ENCODE assay signal across 8 mouse cellular contexts in the genomic region with DNA sequence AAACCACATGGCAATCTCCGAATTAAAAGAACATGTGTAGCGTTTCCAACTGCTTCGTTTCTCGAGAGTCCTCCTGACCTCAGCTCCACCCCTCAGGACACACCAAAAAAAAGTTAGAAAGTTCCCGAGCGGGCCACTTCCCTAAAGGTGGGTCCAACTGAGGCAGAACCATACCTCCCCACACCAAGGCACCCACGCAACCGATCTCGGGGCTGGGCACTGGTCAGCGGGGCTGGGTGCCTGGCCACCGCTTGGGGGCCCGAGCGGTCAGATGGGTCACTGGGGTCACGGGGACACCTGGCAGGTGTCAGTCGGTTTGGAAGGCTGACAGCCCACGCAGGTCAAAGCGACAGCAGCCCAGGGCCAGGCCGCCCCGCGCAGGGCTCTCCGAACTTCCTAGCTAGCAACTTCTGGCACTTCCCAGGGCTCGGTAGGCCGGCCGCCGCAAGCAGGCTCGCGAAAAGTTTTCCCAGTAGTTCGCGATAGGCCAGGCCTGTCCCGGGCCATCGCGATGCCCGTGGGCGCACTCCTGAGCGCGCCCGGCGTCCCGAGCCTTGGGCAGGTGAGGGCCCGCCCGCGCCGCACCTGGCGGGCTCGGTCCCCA. TPM values are rescaled to one million over a fixed set of nuclear protein-coding genes. Genes with fewer than 3 reads are reported as not detected.
DNase-seq lines count a peak whose midpoint lies in the region; ATAC-seq lines count a peak whose summit lies in the region.

No protein-coding gene starts in this region.

- H3K27me3 ChIP-seq in forebrain, embryonic 16.5 days (replicated peaks; ENCODE audit: control insufficient read depth, insufficient read depth, low read length) = no peaks in the 10 kb centered on the region
- H3K27me3 ChIP-seq in intestine, embryonic 15.5 days (replicated peaks) = no peaks in the 10 kb centered on the region

- peak overlapping the region; percentile 79 for H3K9ac ChIP-seq in forebrain, embryonic 16.5 days (replicated peaks; ENCODE audit: low read depth, low read length)
- peak overlapping the region; percentile 94 for H3K9ac ChIP-seq in intestine, embryonic 15.5 days

- H3K36me3 ChIP-seq in forebrain, embryonic 16.5 days (ENCODE audit: control insufficient read depth, insufficient read depth) = no peaks in the 10 kb centered on the region
- H3K36me3 ChIP-seq in intestine, embryonic 15.5 days = no peaks in the 10 kb centered on the region

- ATAC-seq in CD4-positive, CD25-positive, alpha-beta regulatory T cell, adult 4 months = no peak
- ATAC-seq in forebrain, embryonic 16.5 days = peak; percentile 32
- peak; percentile 64 for ATAC-seq in intestine, embryonic 15.5 days

- peak overlapping the region; percentile 15; the same call in 1 of the 2 replicates for H3K27ac ChIP-seq in forebrain, embryonic 16.5 days (ENCODE audit: low read length)
- H3K27ac ChIP-seq in intestine, embryonic 15.5 days = peak overlapping the region; percentile 86

- H3K4me3 ChIP-seq in forebrain, embryonic 16.5 days (replicated peaks; ENCODE audit: low read length) = peak overlapping the region; percentile 89
- H3K4me3 ChIP-seq in intestine, embryonic 15.5 days (replicated peaks) = peak overlapping the region; percentile 96

- H3K4me2 ChIP-seq in forebrain, embryonic 16.5 days (ENCODE audit: low read length) = peak overlapping the region; percentile 98
- peak overlapping the region; percentile 94 for H3K4me2 ChIP-seq in intestine, embryonic 15.5 days (replicated peaks)

- peaks cover 38% of the 10 kb centered on the region for H3K4me1 ChIP-seq in forebrain, embryonic 16.5 days (replicated peaks; ENCODE audit: control insufficient read depth, insufficient read depth, low read length)
- H3K4me1 ChIP-seq in intestine, embryonic 15.5 days (replicated peaks) = peaks cover 47% of the 10 kb centered on the region

- WGBS in forebrain, embryonic 16.5 days = under 1% methylated on average over 44 of the region's 45 CpGs
- WGBS in intestine, embryonic 15.5 days = under 1% methylated on average over 40 of the region's 45 CpGs

- no peaks in the 10 kb centered on the region for H3K9me3 ChIP-seq in forebrain, embryonic 16.5 days (ENCODE audit: control insufficient read depth, low read length)
- no peaks in the 10 kb centered on the region for H3K9me3 ChIP-seq in intestine, embryonic 15.5 days

- peak; percentile 25 for DNase-seq in CD4-positive, CD25-positive, alpha-beta regulatory T cell, adult 2 months (ENCODE audit: low read depth, low spot score)
- peak; percentile 53 for DNase-seq in Muller cell, postnatal 12 days (ENCODE audit: inconsistent ontology term)
- DNase-seq in lung, postnatal 36 days = peak; percentile 58
- peak; percentile 66 for DNase-seq in testis, postnatal 10 days (ENCODE audit: low spot score)
- no peak for DNase-seq in layer of hippocampus, adult 9-11 months

RNA-seq across cellular contexts. Expression of a gene that starts 0.7 kb away (rescaled TPM):
- under 1 TPM in 1 of 2 experiments, not detected in 1; 0.08 TPM for polyA plus RNA-seq in CD4-positive, CD25-positive, alpha-beta regulatory T cell, adult 4 months (2017; shearing (Covaris generic))
- polyA plus RNA-seq in forebrain, embryonic 16.5 days (2015; fragmentation: Nextera tagmentation; extraction: Ambion mirVana) = 1.8 and 2.3 TPM in 2 replicates
- polyA plus RNA-seq in intestine, embryonic 15.5 days (2015; fragmentation: Nextera tagmentation; extraction: Ambion mirVana) = 5.2 and 5.4 TPM in 2 replicates

RNA-seq across cellular contexts. Expression of a gene that starts 22.4 kb away (rescaled TPM):
- polyA plus RNA-seq in CD4-positive, CD25-positive, alpha-beta regulatory T cell, adult 4 months (2017; shearing (Covaris generic)) = 1 to 10 TPM; 6.7 to 8.0 TPM
- 37.2 and 38.7 TPM in 2 replicates for polyA plus RNA-seq in forebrain, embryonic 16.5 days (2015; fragmentation: Nextera tagmentation; extraction: Ambion mirVana)
- polyA plus RNA-seq in intestine, embryonic 15.5 days (2015; fragmentation: Nextera tagmentation; extraction: Ambion mirVana) = 39.9 and 41.9 TPM in 2 replicates
